Mouse (Mus musculus): ENCODE measurements around the gene Ackr3. TPM values are rescaled to one million over a fixed set of nuclear protein-coding genes. Genes with fewer than 3 reads are reported as not detected.

Ackr3 gene
- polyA plus RNA-seq, 1 experiment from 2014 or later, result 54.8 TPM

DNA sequence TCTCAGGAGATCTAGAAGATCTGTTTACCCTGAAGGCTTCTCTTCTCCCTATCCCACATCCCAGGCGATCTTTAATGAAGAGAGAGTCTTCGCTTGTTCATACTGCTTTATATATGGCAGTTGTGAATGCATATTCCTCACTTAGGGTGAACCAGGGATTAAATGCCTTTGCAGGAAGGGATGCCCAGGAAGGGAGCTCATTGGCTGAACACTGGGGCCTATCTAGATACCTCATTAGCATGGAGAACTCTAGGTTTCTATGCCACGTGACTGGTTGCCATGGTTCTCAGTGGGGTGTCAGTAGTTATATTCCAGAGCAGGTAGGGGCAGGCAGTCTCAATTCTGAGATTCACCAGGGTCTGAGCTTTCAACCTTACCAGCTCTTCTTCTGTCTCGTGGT lies 17.1 kb downstream of the Ackr3 start:
- no peak for TF ChIP-seq CTCF (IDR thresholded peaks at IDR 0.05)
- no peak for TF ChIP-seq EP300 (IDR thresholded peaks at IDR 0.05)
- no peak overlapping the region for H3K27ac ChIP-seq (ENCODE audit: low read length)
- no peaks in the 10 kb centered on the region for H3K27me3 ChIP-seq (replicated peaks; ENCODE audit: insufficient read depth, low read length)
- H3K9me3 ChIP-seq (ENCODE audit: low read length), result no peaks in the 10 kb centered on the region
- H3K36me3 ChIP-seq (ENCODE audit: insufficient read depth, low read length), result no peaks in the 10 kb centered on the region
- no peaks in the 10 kb centered on the region for H3K4me1 ChIP-seq (ENCODE audit: insufficient read depth, low read depth, low read length)
- WGBS, result 84% methylated on average over 4 of the region's 4 CpGs
- H3K9ac ChIP-seq (replicated peaks; ENCODE audit: low read depth), result no peak overlapping the region
- no peak overlapping the region for H3K4me2 ChIP-seq (replicated peaks; ENCODE audit: low read depth, low read length)
- no peak overlapping the region for H3K4me3 ChIP-seq (ENCODE audit: low read depth, low read length)
- DNase-seq (ENCODE audit: low spot score) (no peak), ATAC-seq (no peak)

DNA sequence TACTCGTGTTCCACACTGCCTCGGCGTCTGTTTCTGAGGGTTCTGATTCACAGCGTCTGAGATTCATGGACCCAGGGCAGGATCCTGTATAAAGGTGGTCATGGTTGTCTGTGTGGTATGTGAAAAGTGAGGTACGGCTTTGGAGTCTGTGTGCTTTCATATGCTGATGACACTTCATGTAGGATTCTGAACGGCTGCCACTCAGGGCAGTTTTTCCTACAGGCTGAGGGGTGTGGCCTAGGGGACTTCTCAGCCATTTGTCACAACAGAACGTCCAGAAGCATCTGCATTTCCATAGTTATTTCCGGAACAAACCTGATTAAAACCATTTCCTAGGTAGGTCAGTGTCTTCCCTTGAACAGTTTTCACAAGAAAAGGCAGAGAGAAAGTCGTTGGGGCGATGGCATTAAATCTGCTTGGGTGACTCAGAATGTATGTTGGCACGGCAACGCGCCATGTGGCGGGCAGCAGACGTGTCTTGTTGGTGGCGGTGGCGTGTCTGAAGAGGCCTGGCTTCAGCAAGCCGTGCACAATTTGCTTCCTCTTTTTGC lies 18.1 kb downstream of the Ackr3 start:
- no peak for ATAC-seq
- Histone ChIP-seq H3K4me3 (ENCODE audit: low read depth, low read length) (no peak overlapping the region), H3K36me3 (ENCODE audit: insufficient read depth, low read length) (no peaks in the 10 kb centered on the region)

DNA sequence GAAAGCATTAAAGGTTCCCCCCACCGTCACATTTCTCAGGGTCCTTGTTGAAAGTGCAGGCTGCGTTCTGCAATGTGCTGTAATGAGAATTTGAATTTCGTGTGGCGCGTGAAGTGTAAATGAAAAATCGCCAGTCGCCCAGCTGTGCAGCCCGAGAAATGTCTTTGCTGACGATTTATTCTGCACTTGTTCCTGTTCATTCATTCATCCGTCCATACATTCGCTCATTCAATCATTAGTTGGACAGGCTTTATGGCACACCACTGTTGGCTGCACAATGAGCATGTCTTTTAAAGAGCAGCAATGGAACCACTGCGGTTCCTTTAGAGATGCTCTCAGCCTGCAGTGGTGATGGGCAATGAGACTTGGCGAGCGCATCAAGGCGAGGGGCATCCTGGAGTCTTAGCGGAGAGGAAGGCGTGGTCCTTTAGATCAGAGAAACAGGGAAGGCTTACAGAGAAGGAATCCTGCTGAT lies 18.7 kb downstream of the Ackr3 start:
- Histone ChIP-seq H3K4me1 (ENCODE audit: insufficient read depth, low read depth, low read length) (no peaks in the 10 kb centered on the region), H3K27ac (ENCODE audit: low read length) (no peak overlapping the region), H3K9me3 (ENCODE audit: low read length) (no peaks in the 10 kb centered on the region), H3K4me2 (replicated peaks; ENCODE audit: low read depth, low read length) (no peak overlapping the region), H3K9ac (replicated peaks; ENCODE audit: low read depth) (no peak overlapping the region), H3K4me3 (ENCODE audit: low read depth, low read length) (no peak overlapping the region), H3K36me3 (ENCODE audit: insufficient read depth, low read length) (no peaks in the 10 kb centered on the region), H3K27me3 (replicated peaks; ENCODE audit: insufficient read depth, low read length) (no peaks in the 10 kb centered on the region)
- DNase-seq (ENCODE audit: low spot score) (no peak), ATAC-seq (no peak)
- WGBS, result 86% methylated on average over 17 of the region's 17 CpGs
- TF ChIP-seq CTCF (IDR thresholded peaks at IDR 0.05), result no peak
- no peak for TF ChIP-seq EP300 (IDR thresholded peaks at IDR 0.05)

More for the DNA sequence above, 18.1 kb downstream of the Ackr3 start:
- Histone ChIP-seq H3K9ac (replicated peaks; ENCODE audit: low read depth) (no peak overlapping the region), H3K4me2 (replicated peaks; ENCODE audit: low read depth, low read length) (no peak overlapping the region), H3K27ac (ENCODE audit: low read length) (no peak overlapping the region), H3K4me1 (ENCODE audit: insufficient read depth, low read depth, low read length) (no peaks in the 10 kb centered on the region), H3K9me3 (ENCODE audit: low read length) (no peaks in the 10 kb centered on the region), H3K27me3 (replicated peaks; ENCODE audit: insufficient read depth, low read length) (no peaks in the 10 kb centered on the region)
- no peak for DNase-seq (ENCODE audit: low spot score)
- 69% methylated on average over 18 of the region's 18 CpGs for whole genome bisulfite sequencing
- TF ChIP-seq EP300 (IDR thresholded peaks at IDR 0.05), result no peak
- TF ChIP-seq CTCF (IDR thresholded peaks at IDR 0.05), result no peak

DNA sequence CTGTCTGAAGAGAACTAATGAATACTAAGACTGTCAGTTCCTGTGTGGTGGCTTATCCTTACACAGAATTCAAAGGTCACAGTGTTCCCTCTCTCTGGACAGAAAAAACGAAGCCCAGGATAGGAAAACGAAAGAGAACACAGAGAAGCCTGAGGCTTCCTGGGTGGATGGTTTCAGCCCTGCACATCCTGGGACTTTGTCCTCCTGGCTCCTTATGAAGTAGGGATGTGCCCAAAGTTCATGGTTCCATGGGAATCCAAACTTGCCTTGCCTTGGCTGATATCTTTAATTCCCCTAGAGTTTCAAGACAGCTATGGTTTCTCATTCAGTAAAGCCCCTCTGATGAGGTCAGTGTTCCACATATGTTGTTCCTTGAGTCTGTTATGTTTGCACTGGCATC lies 19.2 kb downstream of the Ackr3 start:
- H3K9me3 ChIP-seq (ENCODE audit: low read length), result no peaks in the 10 kb centered on the region
- TF ChIP-seq EP300 (IDR thresholded peaks at IDR 0.05) (no peak), CTCF (IDR thresholded peaks at IDR 0.05) (no peak)
- no peak overlapping the region for H3K4me2 ChIP-seq (replicated peaks; ENCODE audit: low read depth, low read length)
- no peak overlapping the region for H3K4me3 ChIP-seq (ENCODE audit: low read depth, low read length)
- 61% methylated on average over 2 of the region's 2 CpGs for WGBS
- no peaks in the 10 kb centered on the region for H3K27me3 ChIP-seq (replicated peaks; ENCODE audit: insufficient read depth, low read length)
- no peaks in the 10 kb centered on the region for H3K4me1 ChIP-seq (ENCODE audit: insufficient read depth, low read depth, low read length)
- H3K9ac ChIP-seq (replicated peaks; ENCODE audit: low read depth), result no peak overlapping the region
- H3K27ac ChIP-seq (ENCODE audit: low read length), result no peak overlapping the region
- no peaks in the 10 kb centered on the region for H3K36me3 ChIP-seq (ENCODE audit: insufficient read depth, low read length)
- DNase-seq (ENCODE audit: low spot score) (no peak), ATAC-seq (no peak)

DNA sequence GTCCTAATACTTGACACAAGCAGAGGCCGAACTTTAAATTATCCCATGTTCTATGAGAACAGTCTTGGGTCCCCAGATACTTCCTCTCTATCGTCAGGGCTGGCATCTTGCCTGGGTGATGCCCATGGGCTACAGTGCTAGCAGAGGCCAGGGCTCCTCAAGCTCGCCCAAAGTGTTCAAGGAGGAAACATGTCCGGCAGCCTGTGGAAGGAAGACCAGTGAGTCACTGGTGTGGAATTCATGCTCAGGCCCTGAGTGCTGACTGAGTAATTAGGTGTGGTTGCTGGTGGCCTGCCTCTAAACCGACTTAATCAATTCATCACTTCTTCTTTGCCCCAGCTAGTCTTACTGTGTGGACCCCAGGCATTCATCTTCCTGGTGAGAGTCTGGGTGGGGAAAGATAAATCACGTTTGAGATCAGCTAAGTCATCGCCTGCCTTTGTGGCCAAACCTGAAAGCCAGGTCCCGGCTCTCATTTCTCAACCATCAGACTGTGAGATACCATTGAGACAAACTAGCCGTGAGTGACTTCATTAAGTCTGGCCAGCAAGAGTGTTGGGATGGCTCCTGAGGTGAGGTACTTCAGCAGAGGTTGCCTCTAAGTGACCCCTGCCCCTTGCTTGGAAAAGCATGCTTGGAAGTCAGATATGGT lies 21.9 kb downstream of the Ackr3 start:
- WGBS, result 14% methylated on average over 9 of the region's 9 CpGs
- no peaks in the 10 kb centered on the region for H3K9me3 ChIP-seq (ENCODE audit: low read length)
- ATAC-seq (peak; percentile 95), DNase-seq (ENCODE audit: low spot score) (peak; percentile 90)
- no peak overlapping the region for H3K9ac ChIP-seq (replicated peaks; ENCODE audit: low read depth)
- H3K27ac ChIP-seq (ENCODE audit: low read length), result no peak overlapping the region
- no peaks in the 10 kb centered on the region for H3K27me3 ChIP-seq (replicated peaks; ENCODE audit: insufficient read depth, low read length)
- H3K4me1 ChIP-seq (ENCODE audit: insufficient read depth, low read depth, low read length), result no peaks in the 10 kb centered on the region
- H3K4me3 ChIP-seq (ENCODE audit: low read depth, low read length), result no peak overlapping the region
- no peaks in the 10 kb centered on the region for H3K36me3 ChIP-seq (ENCODE audit: insufficient read depth, low read length)
- TF ChIP-seq EP300 (IDR thresholded peaks at IDR 0.05), result no peak
- TF ChIP-seq CTCF (IDR thresholded peaks at IDR 0.05), result no peak
- H3K4me2 ChIP-seq (replicated peaks; ENCODE audit: low read depth, low read length), result no peak overlapping the region

DNA sequence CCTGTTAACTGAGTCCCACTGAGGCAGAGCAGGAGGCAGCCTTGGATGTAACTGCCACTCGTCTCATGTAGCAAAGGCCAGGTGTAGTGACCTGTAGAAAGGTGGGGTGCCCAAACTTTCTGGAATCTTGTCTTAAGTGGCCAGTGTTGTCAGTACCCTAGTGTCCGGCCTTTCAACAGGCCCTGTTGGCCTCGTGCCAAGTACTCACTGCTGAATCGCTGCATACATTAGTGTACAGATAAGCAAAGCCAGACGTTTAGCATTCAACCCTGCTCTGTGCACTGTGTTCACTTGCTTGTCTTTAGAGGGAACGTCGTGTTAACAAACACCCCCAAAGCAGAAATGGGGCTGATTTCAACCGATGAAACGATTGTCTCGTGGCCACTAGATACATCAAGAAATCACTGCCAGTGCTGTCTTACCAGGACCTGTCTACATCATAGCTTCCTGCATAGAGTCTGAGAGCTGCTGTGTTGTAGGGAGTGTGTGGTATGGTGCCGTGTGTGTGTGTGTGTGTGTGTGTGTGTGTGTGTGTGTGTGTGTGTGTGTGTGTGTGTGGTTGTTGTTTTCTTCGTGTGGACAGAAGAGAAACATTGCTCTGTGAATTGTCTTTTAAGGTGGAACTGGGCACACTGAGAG lies 24.0 kb downstream of the Ackr3 start:
- no peaks in the 10 kb centered on the region for H3K4me1 ChIP-seq (ENCODE audit: insufficient read depth, low read depth, low read length)
- WGBS, result 20% methylated on average over 12 of the region's 12 CpGs
- no peaks in the 10 kb centered on the region for H3K27me3 ChIP-seq (replicated peaks; ENCODE audit: insufficient read depth, low read length)
- no peak overlapping the region for H3K4me2 ChIP-seq (replicated peaks; ENCODE audit: low read depth, low read length)
- H3K36me3 ChIP-seq (ENCODE audit: insufficient read depth, low read length), result no peaks in the 10 kb centered on the region
- H3K4me3 ChIP-seq (ENCODE audit: low read depth, low read length), result no peak overlapping the region
- no peaks in the 10 kb centered on the region for H3K9me3 ChIP-seq (ENCODE audit: low read length)
- peak; percentile 48 for DNase-seq (ENCODE audit: low spot score)
- peak; percentile 32; the same call in 1 of the 2 replicates for ATAC-seq
- no peak overlapping the region for H3K27ac ChIP-seq (ENCODE audit: low read length)
- TF ChIP-seq CTCF (IDR thresholded peaks at IDR 0.05) (no peak), EP300 (IDR thresholded peaks at IDR 0.05) (no peak)
- no peak overlapping the region for H3K9ac ChIP-seq (replicated peaks; ENCODE audit: low read depth)
